Mouse (Mus musculus): ENCODE results near the gene Anp32a.
A peak's percentile ranks its signal among the peaks of the same experiment; 100 is the strongest.

GRCm38 (mm10) chr9:62342441-62343191 lies 1.5 kb downstream of the Anp32a start:
- TF ChIP-seq CTCF (IDR thresholded peaks at IDR 0.05; ENCODE audit: low read depth, low read length) (no peak), POLR2A (IDR thresholded peaks at IDR 0.05; ENCODE audit: extremely low read depth, insufficient read depth, low read length) (0 out of 2 replicates have a peak, but pooled peaks have one; percentile 25)

Measured in liver, adult 2 months (tissue).